Mouse (Mus musculus): ENCODE measurements around the gene Vmn1r85. TPM values are rescaled to one million over a fixed set of nuclear protein-coding genes. Genes with fewer than 3 reads are reported as not detected.

Vmn1r85 gene
- polyA plus RNA-seq, 1 experiment from 2014 or later = 0.09 TPM

- no peak overlapping the region for H3K27ac ChIP-seq (replicated peaks; ENCODE audit: low read depth, low read length)
- H3K4me3 ChIP-seq (replicated peaks; ENCODE audit: low read depth, low read length) = peak overlapping the region; percentile 45
- H3K27me3 ChIP-seq (ENCODE audit: control insufficient read depth, insufficient read depth, low read length) = peaks cover 38% of the 10 kb centered on the region
- H3K9me3 ChIP-seq (ENCODE audit: control insufficient read depth, low read length) = peaks cover 4% of the 10 kb centered on the region; the same call in 1 of the 2 replicates
- peak overlapping the region; percentile 94 for H3K4me2 ChIP-seq (ENCODE audit: low read length)
- ATAC-seq (ENCODE audit: low FRiP score, low TSS enrichment) (0 out of 2 replicates have a peak, but pooled peaks have one; percentile 1), DNase-seq (no peak)
- H3K36me3 ChIP-seq (ENCODE audit: control insufficient read depth, insufficient read depth, low read length) = no peaks in the 10 kb centered on the region
- WGBS = 45% methylated on average over 16 of the region's 16 CpGs
- H3K9ac ChIP-seq (replicated peaks; ENCODE audit: low read length) = peak overlapping the region; percentile 72; the same call in 1 of the 2 replicates
- peaks cover 7% of the 10 kb centered on the region for H3K4me1 ChIP-seq (ENCODE audit: control insufficient read depth, insufficient read depth, low read length)
Measured at GRCm38 (mm10) chr7:13043120-13043444, 51.9 kb downstream of the Vmn1r85 start.

GRCm38 (mm10) chr7:13042511-13042910, 52.5 kb downstream of the Vmn1r85 start:
- Histone ChIP-seq H3K27ac (replicated peaks; ENCODE audit: low read depth, low read length) (no peak overlapping the region), H3K4me2 (ENCODE audit: low read length) (no peak overlapping the region), H3K4me3 (replicated peaks; ENCODE audit: low read depth, low read length) (no peak overlapping the region), H3K9me3 (ENCODE audit: control insufficient read depth, low read length) (peaks cover 4% of the 10 kb centered on the region; the same call in 1 of the 2 replicates), H3K36me3 (ENCODE audit: control insufficient read depth, insufficient read depth, low read length) (no peaks in the 10 kb centered on the region), H3K9ac (replicated peaks; ENCODE audit: low read length) (no peak overlapping the region), H3K27me3 (ENCODE audit: control insufficient read depth, insufficient read depth, low read length) (peaks cover 38% of the 10 kb centered on the region), H3K4me1 (ENCODE audit: control insufficient read depth, insufficient read depth, low read length) (peaks cover 7% of the 10 kb centered on the region)
- DNase-seq = no peak
- ATAC-seq (ENCODE audit: low FRiP score, low TSS enrichment) = no peak
- WGBS = 80% methylated on average over 6 of the region's 6 CpGs

GRCm38 (mm10) chr7:13041256-13041655, 53.7 kb downstream of the Vmn1r85 start:
- WGBS = 94% methylated on average over 1 of the region's 1 CpGs
- ATAC-seq (ENCODE audit: low FRiP score, low TSS enrichment) = no peak
- no peak overlapping the region for H3K9ac ChIP-seq (replicated peaks; ENCODE audit: low read length)

GRCm38 (mm10) chr7:13039181-13039580, 55.8 kb downstream of the Vmn1r85 start:
- Histone ChIP-seq H3K4me2 (ENCODE audit: low read length) (peak overlapping the region; percentile 90), H3K27me3 (ENCODE audit: control insufficient read depth, insufficient read depth, low read length) (peaks cover 24% of the 10 kb centered on the region), H3K9me3 (ENCODE audit: control insufficient read depth, low read length) (peaks cover 4% of the 10 kb centered on the region; the same call in 1 of the 2 replicates), H3K36me3 (ENCODE audit: control insufficient read depth, insufficient read depth, low read length) (peaks cover 17% of the 10 kb centered on the region), H3K4me3 (replicated peaks; ENCODE audit: low read depth, low read length) (no peak overlapping the region), H3K9ac (replicated peaks; ENCODE audit: low read length) (peak overlapping the region; percentile 95; the same call in 1 of the 2 replicates), H3K27ac (replicated peaks; ENCODE audit: low read depth, low read length) (no peak overlapping the region; the same call in 1 of the 2 replicates), H3K4me1 (ENCODE audit: control insufficient read depth, insufficient read depth, low read length) (peaks cover 22% of the 10 kb centered on the region)
- WGBS = 87% methylated on average over 1 of the region's 1 CpGs
- DNase-seq (no peak), ATAC-seq (ENCODE audit: low FRiP score, low TSS enrichment) (no peak)

More at GRCm38 (mm10) chr7:13041256-13041655, 53.7 kb downstream of the Vmn1r85 start:
- Histone ChIP-seq H3K27me3 (ENCODE audit: control insufficient read depth, insufficient read depth, low read length) (peaks cover 38% of the 10 kb centered on the region), H3K36me3 (ENCODE audit: control insufficient read depth, insufficient read depth, low read length) (peaks cover 4% of the 10 kb centered on the region), H3K4me2 (ENCODE audit: low read length) (no peak overlapping the region), H3K4me3 (replicated peaks; ENCODE audit: low read depth, low read length) (no peak overlapping the region), H3K27ac (replicated peaks; ENCODE audit: low read depth, low read length) (no peak overlapping the region), H3K9me3 (ENCODE audit: control insufficient read depth, low read length) (peaks cover 4% of the 10 kb centered on the region; the same call in 1 of the 2 replicates), H3K4me1 (ENCODE audit: control insufficient read depth, insufficient read depth, low read length) (peaks cover 16% of the 10 kb centered on the region)
- DNase-seq = no peak

- whole genome bisulfite sequencing = 24% methylated on average over 15 of the region's 15 CpGs
Measured at GRCm38 (mm10) chr7:13038621-13039169, 56.3 kb downstream of the Vmn1r85 start.

GRCm38 (mm10) chr7:13037901-13038555, 56.9 kb downstream of the Vmn1r85 start, which contains the start of gene Ube2m:
Gene Ube2m (minus strand): TSS chr7:13038275.
- H3K9me3 ChIP-seq (ENCODE audit: control insufficient read depth, low read length) = no peaks in the 10 kb centered on the region
- H3K9ac ChIP-seq (replicated peaks; ENCODE audit: low read length) = peak within 1 kb of the TSS; percentile 95
- peaks cover 22% of the 10 kb centered on the region for H3K36me3 ChIP-seq (ENCODE audit: control insufficient read depth, insufficient read depth, low read length)
- ATAC-seq (ENCODE audit: low FRiP score, low TSS enrichment) (peak; percentile 92), DNase-seq (peak; percentile 100)
- WGBS = under 1% methylated on average over 65 of the region's 65 CpGs
- peaks cover 30% of the 10 kb centered on the region for H3K4me1 ChIP-seq (ENCODE audit: control insufficient read depth, insufficient read depth, low read length)
- peak within 1 kb of the TSS; percentile 73 for H3K4me3 ChIP-seq (replicated peaks; ENCODE audit: low read depth, low read length)
- H3K27me3 ChIP-seq (ENCODE audit: control insufficient read depth, insufficient read depth, low read length) = peaks cover 13% of the 10 kb centered on the region
- H3K27ac ChIP-seq (replicated peaks; ENCODE audit: low read depth, low read length) = peak within 1 kb of the TSS; percentile 100
- peak within 1 kb of the TSS; percentile 90 for H3K4me2 ChIP-seq (ENCODE audit: low read length)

More at GRCm38 (mm10) chr7:13038621-13039169, 56.3 kb downstream of the Vmn1r85 start:
- DNase-seq = no peak
- H3K9ac ChIP-seq (replicated peaks; ENCODE audit: low read length) = peak overlapping the region; percentile 95
- no peak for ATAC-seq (ENCODE audit: low FRiP score, low TSS enrichment)
- peaks cover 2% of the 10 kb centered on the region; the same call in 1 of the 2 replicates for H3K9me3 ChIP-seq (ENCODE audit: control insufficient read depth, low read length)
- H3K36me3 ChIP-seq (ENCODE audit: control insufficient read depth, insufficient read depth, low read length) = peaks cover 17% of the 10 kb centered on the region
- peak overlapping the region; percentile 100 for H3K27ac ChIP-seq (replicated peaks; ENCODE audit: low read depth, low read length)
- peaks cover 19% of the 10 kb centered on the region for H3K27me3 ChIP-seq (ENCODE audit: control insufficient read depth, insufficient read depth, low read length)
- H3K4me3 ChIP-seq (replicated peaks; ENCODE audit: low read depth, low read length) = peak overlapping the region; percentile 73
- peaks cover 27% of the 10 kb centered on the region for H3K4me1 ChIP-seq (ENCODE audit: control insufficient read depth, insufficient read depth, low read length)
- peak overlapping the region; percentile 90 for H3K4me2 ChIP-seq (ENCODE audit: low read length)

- no peak for DNase-seq
- WGBS = under 1% methylated on average over 31 of the region's 33 CpGs
- Histone ChIP-seq H3K27ac (replicated peaks; ENCODE audit: low read depth, low read length) (peak overlapping the region; percentile 100), H3K4me3 (replicated peaks; ENCODE audit: low read depth, low read length) (peak overlapping the region; percentile 73), H3K9me3 (ENCODE audit: control insufficient read depth, low read length) (no peaks in the 10 kb centered on the region), H3K4me1 (ENCODE audit: control insufficient read depth, insufficient read depth, low read length) (peaks cover 30% of the 10 kb centered on the region), H3K4me2 (ENCODE audit: low read length) (peak overlapping the region; percentile 90), H3K27me3 (ENCODE audit: control insufficient read depth, insufficient read depth, low read length) (peaks cover 7% of the 10 kb centered on the region; the same call in 1 of the 2 replicates), H3K36me3 (ENCODE audit: control insufficient read depth, insufficient read depth, low read length) (peaks cover 29% of the 10 kb centered on the region), H3K9ac (replicated peaks; ENCODE audit: low read length) (peak overlapping the region; percentile 95)
- ATAC-seq (ENCODE audit: low FRiP score, low TSS enrichment) = peak; percentile 2; the same call in 1 of the 2 replicates
Measured at GRCm38 (mm10) chr7:13037366-13037765, 57.6 kb downstream of the Vmn1r85 start.

- Histone ChIP-seq H3K9me3 (ENCODE audit: control insufficient read depth, low read length) (no peaks in the 10 kb centered on the region), H3K27ac (replicated peaks; ENCODE audit: low read depth, low read length) (no peak overlapping the region; the same call in 1 of the 2 replicates), H3K4me2 (ENCODE audit: low read length) (peak overlapping the region; percentile 90), H3K27me3 (ENCODE audit: control insufficient read depth, insufficient read depth, low read length) (0 out of 2 replicates have a peak, but pooled peaks cover 1% of the 10 kb centered on the region), H3K9ac (replicated peaks; ENCODE audit: low read length) (peak overlapping the region; percentile 95), H3K4me3 (replicated peaks; ENCODE audit: low read depth, low read length) (peak overlapping the region; percentile 73), H3K36me3 (ENCODE audit: control insufficient read depth, insufficient read depth, low read length) (peaks cover 34% of the 10 kb centered on the region), H3K4me1 (ENCODE audit: control insufficient read depth, insufficient read depth, low read length) (peaks cover 30% of the 10 kb centered on the region)
- ATAC-seq (ENCODE audit: low FRiP score, low TSS enrichment) (no peak), DNase-seq (no peak)
- WGBS = 54% methylated on average over 4 of the region's 4 CpGs
Measured at GRCm38 (mm10) chr7:13036806-13037205, 58.2 kb downstream of the Vmn1r85 start.

All from midbrain, embryonic 14.5 days (tissue).